Mouse (Mus musculus) brain, embryonic 14.5 days (tissue): ENCODE results near the gene Map3k4.

Experiments used
- CTCF ChIP-seq: fragments of 200-500 bp; IDR thresholded peaks from 2 replicates; pipeline ENCODE4 v1.5.1; 2012; ENCODE audit warnings: inconsistent platforms, mild to moderate bottlenecking, moderate library complexity, borderline replicate concordance; ENCODE audit not compliant: insufficient read depth, insufficient read length; ENCODE audit errors: extremely low read depth
- POLR2A ChIP-seq: fragments of 200-500 bp; IDR thresholded peaks from 2 replicates; pipeline ENCODE4 v1.6.1; 2012; ENCODE audit warnings: mild to moderate bottlenecking, inconsistent platforms, borderline replicate concordance; ENCODE audit not compliant: poor library complexity, insufficient read depth, insufficient read length, severe bottlenecking; ENCODE audit errors: extremely low read depth

DNA sequence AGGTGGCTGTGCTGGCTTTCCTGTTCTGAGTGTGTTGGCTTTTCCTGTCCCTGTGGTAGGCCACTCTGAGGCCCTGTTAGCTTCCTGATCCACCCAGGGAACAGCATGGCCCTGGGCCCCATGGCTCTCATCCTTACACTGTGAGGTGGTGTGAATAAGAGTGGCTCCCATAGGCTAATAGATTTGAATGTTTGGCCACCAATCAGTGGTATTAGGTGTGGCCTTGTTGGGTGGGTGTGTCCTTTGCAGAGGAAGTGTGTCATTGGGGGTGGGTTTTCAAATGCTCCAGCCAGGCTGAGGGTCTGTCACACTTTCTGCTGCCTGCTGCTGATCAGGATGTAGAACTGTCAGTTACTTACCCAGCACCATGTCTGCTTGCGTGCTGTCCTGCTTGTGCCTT, 117.5 kb downstream of the Map3k4 start:
- TF ChIP-seq POLR2A, result no peak
- no peak for TF ChIP-seq CTCF
